Mouse (Mus musculus): ENCODE results near the gene Ankrd44.

DNA sequence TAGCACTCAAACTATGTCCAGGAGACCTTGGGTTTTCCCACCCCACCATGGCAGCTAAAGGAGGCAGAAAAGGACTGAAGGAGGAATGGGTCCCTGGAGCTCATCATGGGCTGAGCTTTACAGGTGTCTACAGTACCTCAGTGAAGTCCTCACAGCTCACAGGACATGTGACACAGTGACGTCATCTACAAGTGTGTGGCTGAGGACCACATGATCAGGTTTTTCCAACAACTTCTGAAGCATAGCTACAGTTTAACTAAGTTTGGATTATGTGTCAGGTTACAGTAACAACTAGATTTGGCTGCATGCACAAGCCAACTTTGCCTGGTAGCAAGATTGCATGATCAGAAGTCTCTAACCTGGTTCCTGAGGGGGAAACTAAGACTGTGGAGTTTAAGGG lies 78.9 kb downstream of the Ankrd44 start:
- TF ChIP-seq CTCF (IDR thresholded peaks at IDR 0.05), result no peak
- no peak for TF ChIP-seq POLR2A (IDR thresholded peaks at IDR 0.05; ENCODE audit: insufficient read depth, low read depth, low read length)

All from heart, adult 2 months (tissue).